Mouse (Mus musculus) forebrain, embryonic 10.5 days (tissue): ENCODE measurements around the gene Slc24a4. TPM values are rescaled to one million over a fixed set of nuclear protein-coding genes. Genes with fewer than 3 reads are reported as not detected.
A peak's percentile ranks its signal among the peaks of the same experiment; 100 is the strongest.

Source experiments
- DNase-seq: peaks from one replicate; pipeline ENCODE4 v3.0.0-alpha.2; 2017; ENCODE audit warnings: low spot score; ENCODE audit errors: extremely low spot score
- H3K27ac ChIP-seq: fragments of 300-500 bp; sonication (generic); 2 replicates; pipeline ENCODE4 v1.5.1; 2016; ENCODE audit warnings: mild to moderate bottlenecking
- H3K27me3 ChIP-seq: fragments of 300-500 bp; sonication (generic); 2 replicates; pipeline ENCODE4 v1.6.1; 2016; ENCODE audit warnings: mild to moderate bottlenecking; ENCODE audit not compliant: poor library complexity, severe bottlenecking
- H3K36me3 ChIP-seq: fragments of 300-500 bp; sonication (generic); replicated peaks from 2 replicates; pipeline ENCODE4 v1.6.1; 2016; ENCODE audit warnings: mild to moderate bottlenecking, moderate library complexity
- H3K4me1 ChIP-seq: fragments of 300-500 bp; sonication (generic); 2 replicates; pipeline ENCODE4 v1.6.1; 2016
- H3K4me3 ChIP-seq: fragments of 300-500 bp; sonication (generic); 2 replicates; pipeline ENCODE4 v1.5.1; 2016; ENCODE audit warnings: mild to moderate bottlenecking, moderate library complexity
- H3K9me3 ChIP-seq: fragments of 300-500 bp; sonication (generic); 2 replicates; pipeline ENCODE4 v1.6.1; 2016; ENCODE audit warnings: mild to moderate bottlenecking, moderate library complexity
- WGBS: fragments of 180-500 bp; shearing (Covaris S2); methylation state at CpG from one replicate; pipeline ENCODE4 v1.1.7; 2016; 5-methylcytosine and 5-hydroxymethylcytosine counted together
- polyA plus RNA-seq: library from polyadenylated mRNA; unstranded; fragments of >200 nt; fragmentation: Nextera tagmentation; extraction: Ambion mirVana; gene quantifications from 2 replicates; pipeline ENCODE4 v1.2.1, GENCODE M21; 2016

Gene Slc24a4
- polyA plus RNA-seq, result 0.06 TPM in 1 of 2 replicates, not detected in the other

- Histone ChIP-seq H3K27me3 (peaks cover 69% of the 10 kb centered on the region), H3K36me3 (no peaks in the 10 kb centered on the region), H3K4me3 (peak within 1 kb of the TSS; percentile 69), H3K9me3 (no peaks in the 10 kb centered on the region), H3K4me1 (peaks cover 23% of the 10 kb centered on the region), H3K27ac (peak within 1 kb of the TSS; percentile 65)
- peak; percentile 25 for DNase-seq
- under 1% methylated on average over 32 of the region's 34 CpGs for WGBS
Measured at GRCm38 (mm10) chr12:102128081-102128790, at the start of gene Slc24a4. Slc24a4 (plus strand) TSS chr12:102128733.

- H3K9me3 ChIP-seq, result no peaks in the 10 kb centered on the region
- H3K4me3 ChIP-seq, result no peak overlapping the region
- no peaks in the 10 kb centered on the region for H3K4me1 ChIP-seq
- no peak for DNase-seq
- WGBS, result 86% methylated on average over 13 of the region's 13 CpGs
- H3K36me3 ChIP-seq, result no peaks in the 10 kb centered on the region
- H3K27me3 ChIP-seq, result no peaks in the 10 kb centered on the region
- no peak overlapping the region for H3K27ac ChIP-seq
Measured at GRCm38 (mm10) chr12:102082648-102083425, 45.7 kb upstream of the Slc24a4 start.

- Histone ChIP-seq H3K4me3 (no peak overlapping the region), H3K27me3 (no peaks in the 10 kb centered on the region), H3K36me3 (no peaks in the 10 kb centered on the region), H3K4me1 (no peaks in the 10 kb centered on the region), H3K27ac (no peak overlapping the region), H3K9me3 (no peaks in the 10 kb centered on the region)
- 91% methylated on average over 1 of the region's 1 CpGs for WGBS
- DNase-seq, result no peak
Measured at GRCm38 (mm10) chr12:102090535-102090934, 38.0 kb upstream of the Slc24a4 start.

GRCm38 (mm10) chr12:102092342-102093094 lies 36.0 kb upstream of the Slc24a4 start:
- Histone ChIP-seq H3K4me1 (no peaks in the 10 kb centered on the region), H3K36me3 (no peaks in the 10 kb centered on the region), H3K4me3 (no peak overlapping the region), H3K9me3 (no peaks in the 10 kb centered on the region), H3K27me3 (no peaks in the 10 kb centered on the region), H3K27ac (no peak overlapping the region)
- DNase-seq, result no peak
- 86% methylated on average over 15 of the region's 15 CpGs for WGBS

GRCm38 (mm10) chr12:102105990-102106389 lies 22.5 kb upstream of the Slc24a4 start:
- no peak for DNase-seq
- no peak overlapping the region for H3K4me3 ChIP-seq
- H3K36me3 ChIP-seq, result no peaks in the 10 kb centered on the region
- H3K9me3 ChIP-seq, result no peaks in the 10 kb centered on the region
- H3K27me3 ChIP-seq, result no peaks in the 10 kb centered on the region
- no peak overlapping the region for H3K27ac ChIP-seq
- 26% methylated on average over 1 of the region's 1 CpGs for WGBS
- H3K4me1 ChIP-seq, result peaks cover 13% of the 10 kb centered on the region

- Histone ChIP-seq H3K27ac (no peak overlapping the region), H3K4me3 (no peak overlapping the region), H3K27me3 (no peaks in the 10 kb centered on the region), H3K9me3 (no peaks in the 10 kb centered on the region), H3K36me3 (no peaks in the 10 kb centered on the region), H3K4me1 (peaks cover 32% of the 10 kb centered on the region)
- no peak for DNase-seq
Measured at GRCm38 (mm10) chr12:102108851-102109250, 19.7 kb upstream of the Slc24a4 start.

- H3K36me3 ChIP-seq, result no peaks in the 10 kb centered on the region
- H3K4me1 ChIP-seq, result peaks cover 19% of the 10 kb centered on the region
- 71% methylated on average over 4 of the region's 4 CpGs for WGBS
- H3K27ac ChIP-seq, result no peak overlapping the region
- no peaks in the 10 kb centered on the region for H3K27me3 ChIP-seq
- H3K9me3 ChIP-seq, result no peaks in the 10 kb centered on the region
- no peak for DNase-seq
- no peak overlapping the region for H3K4me3 ChIP-seq
Measured at GRCm38 (mm10) chr12:102112491-102112890, 16.0 kb upstream of the Slc24a4 start.

GRCm38 (mm10) chr12:102112901-102113300 lies 15.6 kb upstream of the Slc24a4 start:
- DNase-seq, result no peak

GRCm38 (mm10) chr12:102113391-102113790 lies 15.1 kb upstream of the Slc24a4 start:
- Histone ChIP-seq H3K4me3 (no peak overlapping the region), H3K36me3 (no peaks in the 10 kb centered on the region), H3K27ac (no peak overlapping the region), H3K27me3 (no peaks in the 10 kb centered on the region), H3K4me1 (peaks cover 19% of the 10 kb centered on the region), H3K9me3 (no peaks in the 10 kb centered on the region)
- DNase-seq, result no peak
- 82% methylated on average over 3 of the region's 3 CpGs for WGBS

More at GRCm38 (mm10) chr12:102112901-102113300, 15.6 kb upstream of the Slc24a4 start:
- no peaks in the 10 kb centered on the region for H3K36me3 ChIP-seq
- H3K9me3 ChIP-seq, result no peaks in the 10 kb centered on the region
- H3K4me3 ChIP-seq, result no peak overlapping the region
- H3K27me3 ChIP-seq, result no peaks in the 10 kb centered on the region
- 59% methylated on average over 7 of the region's 7 CpGs for WGBS
- H3K4me1 ChIP-seq, result peaks cover 19% of the 10 kb centered on the region
- H3K27ac ChIP-seq, result no peak overlapping the region

- Histone ChIP-seq H3K36me3 (no peaks in the 10 kb centered on the region), H3K9me3 (no peaks in the 10 kb centered on the region), H3K4me1 (peaks cover 19% of the 10 kb centered on the region), H3K27me3 (no peaks in the 10 kb centered on the region), H3K27ac (no peak overlapping the region), H3K4me3 (no peak overlapping the region)
- WGBS, result 79% methylated on average over 3 of the region's 3 CpGs
- no peak for DNase-seq
Measured at GRCm38 (mm10) chr12:102116580-102116979, 12.0 kb upstream of the Slc24a4 start.

GRCm38 (mm10) chr12:102118014-102118413 lies 10.5 kb upstream of the Slc24a4 start:
- H3K9me3 ChIP-seq, result no peaks in the 10 kb centered on the region
- no peaks in the 10 kb centered on the region for H3K27me3 ChIP-seq
- no peak overlapping the region for H3K4me3 ChIP-seq
- no peak overlapping the region for H3K27ac ChIP-seq
- no peaks in the 10 kb centered on the region for H3K36me3 ChIP-seq
- peaks cover 6% of the 10 kb centered on the region for H3K4me1 ChIP-seq
- no peak for DNase-seq
- WGBS, result 90% methylated on average over 7 of the region's 7 CpGs

- peaks cover 23% of the 10 kb centered on the region for H3K4me1 ChIP-seq
- H3K27me3 ChIP-seq, result peaks cover 66% of the 10 kb centered on the region
- 10% methylated on average over 7 of the region's 7 CpGs for WGBS
- H3K27ac ChIP-seq, result no peak overlapping the region
- no peak for DNase-seq
- H3K4me3 ChIP-seq, result peak overlapping the region; percentile 69
- no peaks in the 10 kb centered on the region for H3K36me3 ChIP-seq
- H3K9me3 ChIP-seq, result no peaks in the 10 kb centered on the region
Measured at GRCm38 (mm10) chr12:102127601-102128000, 932 bp upstream of the Slc24a4 start.
